Mouse (Mus musculus): ENCODE measurements around the gene Gm8897. TPM values are rescaled to one million over a fixed set of nuclear protein-coding genes. Genes with fewer than 3 reads are reported as not detected.

The Gm8897 gene
- polyA plus RNA-seq (2017; shearing (Covaris generic)): not detected

DNA sequence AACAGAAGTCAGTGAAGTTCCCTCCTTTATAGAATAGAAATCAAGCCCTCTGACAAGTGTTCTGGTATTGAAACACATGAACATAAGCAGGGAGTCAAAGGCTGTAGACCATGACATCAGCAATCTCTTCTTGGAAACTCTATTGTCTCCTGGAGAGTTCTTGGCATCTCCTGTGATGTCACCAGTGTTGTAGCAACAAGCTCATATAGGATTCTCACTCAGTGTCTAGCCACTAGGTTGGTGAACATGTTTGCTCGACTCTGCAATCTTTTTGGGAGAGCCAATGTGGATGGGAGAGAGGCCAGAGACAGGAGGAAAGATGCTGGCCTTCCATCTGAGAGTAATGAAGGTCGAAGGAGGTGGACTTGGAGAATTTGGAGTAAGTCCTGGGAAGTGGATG lies at the start of gene Gm8897:
Gene Gm8897, plus strand, starts transcription at position 301 of the 400 bp plus-strand sequence.

Other genes starting within 250 kb of the Gm8897 start
- not detected for gene Gm5861, start 233.3 kb upstream of the Gm8897 start, polyA plus RNA-seq (2017; shearing (Covaris generic))
- gene Gm8890, start 160.4 kb upstream of the Gm8897 start, polyA plus RNA-seq (2017; shearing (Covaris generic)): not detected
- gene Speer1, start 74.9 kb upstream of the Gm8897 start, polyA plus RNA-seq (2017; shearing (Covaris generic)): 0.47 TPM
- not detected for gene Gm8906, start 86.3 kb downstream of the Gm8897 start, polyA plus RNA-seq (2017; shearing (Covaris generic))
- 0.35 TPM for gene Gm6460, start 178.5 kb downstream of the Gm8897 start, polyA plus RNA-seq (2017; shearing (Covaris generic))

All from CD4-positive, CD25-positive, alpha-beta regulatory T cell (primary cell).